Mouse (Mus musculus): ENCODE results near the gene Meis2. TPM values are rescaled to one million over a fixed set of nuclear protein-coding genes. Genes with fewer than 3 reads are reported as not detected.

Meis2 gene
- total and polyA plus RNA-seq, 3 experiments = 3.1 to 9.8 TPM; not detected in 1

DNA sequence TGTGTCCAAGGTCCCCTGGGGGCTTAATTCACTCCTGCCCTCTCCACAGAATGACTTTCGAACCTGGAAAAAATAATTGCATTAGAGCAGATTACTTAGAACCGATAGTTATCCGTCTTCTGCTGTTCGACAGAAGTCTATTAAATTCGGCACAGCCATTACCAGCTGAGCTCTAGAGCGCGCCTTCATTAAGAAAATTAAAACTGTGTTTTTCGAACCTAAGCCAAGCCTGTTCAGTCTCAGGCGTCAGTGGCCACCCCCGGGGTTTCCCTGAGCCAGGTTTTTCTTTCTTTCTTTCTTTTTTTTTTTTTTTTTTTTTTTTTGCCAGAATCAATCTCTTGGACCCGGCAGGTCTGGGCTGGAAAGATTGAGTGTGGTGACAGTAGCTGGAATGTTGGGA is 213.5 kb downstream of the Meis2 start:
- Histone ChIP-seq H3K9me3 (replicated peaks; ENCODE audit: insufficient read depth, low read length) (no peaks in the 10 kb centered on the region), H3K79me2 (ENCODE audit: control insufficient read depth, insufficient read depth, low read length, poor library complexity) (no peaks in the 10 kb centered on the region), H3K9ac (ENCODE audit: control insufficient read depth, low read depth, low read length, poor library complexity, severe bottlenecking) (no peak overlapping the region), H3K4me3 (ENCODE audit: control insufficient read depth in 1 of 2, insufficient read depth in 1 of 2, low read depth in 2 of 2, low read length in 2 of 2) (no peak overlapping the region), H3K36me3 (ENCODE audit: control insufficient read depth in 1 of 2, insufficient read depth in 2 of 2, low read length in 2 of 2) (peaks cover 0 to 4% of the 10 kb centered on the region in 2 experiments; a peak in 1 of 4 replicates), H3K27me3 (ENCODE audit: control insufficient read depth in 1 of 2, insufficient read depth in 2 of 2, low read length in 2 of 2) (no peaks in the 10 kb centered on the region), H3K27ac (ENCODE audit: control insufficient read depth, low read depth, low read length) (no peak overlapping the region), H3K4me1 (ENCODE audit: control insufficient read depth in 1 of 2, insufficient read depth in 2 of 2, low read length in 2 of 2) (0 out of 4 replicates have a peak, but pooled peaks cover 0 to 3% of the 10 kb centered on the region in 2 experiments)
- no peak for TF ChIP-seq SMC3 (IDR thresholded peaks at IDR 0.05; ENCODE audit: low read depth, low read length)
- no peak for TF ChIP-seq MXI1 (IDR thresholded peaks at IDR 0.05; ENCODE audit: low read depth, low read length)
- no peak for TF ChIP-seq GATA1 (IDR thresholded peaks at IDR 0.05; ENCODE audit: low read depth, low read length)
- TF ChIP-seq ZKSCAN1 (IDR thresholded peaks at IDR 0.05; ENCODE audit: low read depth, low read length) = no peak
- no peak for TF ChIP-seq RCOR1 (IDR thresholded peaks at IDR 0.05; ENCODE audit: low read depth, low read length)
- no peak for TF ChIP-seq HCFC1 (IDR thresholded peaks at IDR 0.05; ENCODE audit: low read depth, low read length)
- TF ChIP-seq NRF1 (IDR thresholded peaks at IDR 0.05; ENCODE audit: insufficient read depth, low read depth, low read length, poor library complexity, severe bottlenecking) = no peak
- no peak for TF ChIP-seq CHD1 (IDR thresholded peaks at IDR 0.05; ENCODE audit: low read depth, low read length)
- no peak for TF ChIP-seq USF2 (IDR thresholded peaks at IDR 0.05; ENCODE audit: borderline replicate concordance in 1 of 2, insufficient read depth in 1 of 2, low read depth in 1 of 2, low read length in 2 of 2)
- no peak for TF ChIP-seq TCF12 (IDR thresholded peaks at IDR 0.05; ENCODE audit: low read depth, low read length)
- TF ChIP-seq CHD2 (IDR thresholded peaks at IDR 0.05; ENCODE audit: low read length) = no peak
- TF ChIP-seq JUND (IDR thresholded peaks at IDR 0.05; ENCODE audit: low read depth, low read length) = no peak
- no peak for TF ChIP-seq TAL1 (IDR thresholded peaks at IDR 0.05; ENCODE audit: low read length)
- no peak for DNase-seq (ENCODE audit: low read depth, low spot score)

DNA sequence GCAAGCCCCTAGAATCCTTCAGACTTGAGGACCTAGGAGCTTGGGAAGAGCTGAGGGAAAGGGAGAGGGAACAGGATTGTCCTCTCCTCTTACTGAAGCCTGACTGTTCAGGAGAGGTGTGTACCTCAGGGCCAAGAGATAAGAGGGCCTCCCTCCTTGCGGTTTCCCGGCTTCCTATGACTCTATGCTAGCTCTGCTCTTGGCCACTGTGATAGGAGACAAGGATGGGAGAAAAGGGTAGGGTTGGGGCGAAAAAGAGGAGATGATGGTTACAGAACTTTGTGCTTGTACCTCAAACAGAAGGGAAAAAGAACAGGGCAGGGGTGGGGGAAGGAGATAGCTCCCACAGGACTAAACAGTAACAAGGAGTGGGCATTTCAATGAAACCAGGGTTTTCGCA is 214.7 kb downstream of the Meis2 start:
- H3K27ac ChIP-seq (ENCODE audit: control insufficient read depth, low read depth, low read length) = no peak overlapping the region
- no peaks in the 10 kb centered on the region for H3K9me3 ChIP-seq (replicated peaks; ENCODE audit: insufficient read depth, low read length)
- H3K36me3 ChIP-seq (ENCODE audit: control insufficient read depth in 1 of 2, insufficient read depth in 2 of 2, low read length in 2 of 2) = peaks cover 0 to 4% of the 10 kb centered on the region in 2 experiments; a peak in 1 of 4 replicates
- peak; percentile 28 for DNase-seq (ENCODE audit: low read depth, low spot score)
- H3K27me3 ChIP-seq (ENCODE audit: control insufficient read depth in 1 of 2, insufficient read depth in 2 of 2, low read length in 2 of 2) = no peaks in the 10 kb centered on the region
- 0 out of 4 replicates have a peak, but pooled peaks cover 0 to 3% of the 10 kb centered on the region in 2 experiments for H3K4me1 ChIP-seq (ENCODE audit: control insufficient read depth in 1 of 2, insufficient read depth in 2 of 2, low read length in 2 of 2)
- H3K9ac ChIP-seq (ENCODE audit: control insufficient read depth, low read depth, low read length, poor library complexity, severe bottlenecking) = no peak overlapping the region
- H3K79me2 ChIP-seq (ENCODE audit: control insufficient read depth, insufficient read depth, low read length, poor library complexity) = no peaks in the 10 kb centered on the region
- TF ChIP-seq GATA1 (IDR thresholded peaks at IDR 0.05; ENCODE audit: low read depth, low read length) (0 out of 2 replicates have a peak, but pooled peaks have one; percentile 22), SIN3A (IDR thresholded peaks at IDR 0.05; ENCODE audit: low read length) (no peak), MAZ (IDR thresholded peaks at IDR 0.05; ENCODE audit: low read depth, low read length) (no peak), MEF2A (IDR thresholded peaks at IDR 0.05; ENCODE audit: extremely low read depth, insufficient replicate concordance, low read depth, low read length, poor library complexity, severe bottlenecking) (no peak), ETS1 (IDR thresholded peaks at IDR 0.05; ENCODE audit: low read depth, low read length) (no peak), UBTF (IDR thresholded peaks at IDR 0.05; ENCODE audit: borderline replicate concordance, insufficient read depth, low read depth, low read length) (no peak), E2F4 (IDR thresholded peaks at IDR 0.05; ENCODE audit: borderline replicate concordance, low read depth, low read length) (no peak), ELF1 (IDR thresholded peaks at IDR 0.05; ENCODE audit: low read depth, low read length) (no peak), MAFK (IDR thresholded peaks at IDR 0.05; ENCODE audit: borderline replicate concordance, low read depth, low read length) (no peak), MXI1 (IDR thresholded peaks at IDR 0.05; ENCODE audit: low read depth, low read length) (no peak), TBP (IDR thresholded peaks at IDR 0.05; ENCODE audit: low read depth, low read length) (no peak), MAX (IDR thresholded peaks at IDR 0.05; ENCODE audit: low read length) (no peak), MYB (IDR thresholded peaks at IDR 0.05; ENCODE audit: low read depth, low read length) (no peak), BHLHE40 (IDR thresholded peaks at IDR 0.05; ENCODE audit: borderline replicate concordance, low read depth, low read length) (no peak), NRF1 (IDR thresholded peaks at IDR 0.05; ENCODE audit: insufficient read depth, low read depth, low read length, poor library complexity, severe bottlenecking) (no peak), HCFC1 (IDR thresholded peaks at IDR 0.05; ENCODE audit: low read depth, low read length) (no peak), EP300 (IDR thresholded peaks at IDR 0.05; ENCODE audit: low read depth in 1 of 2, low read length in 2 of 2) (0 out of 4 replicates have a peak, but pooled peaks of 1 of the 2 experiments have one; percentile 12)
- no peak overlapping the region for H3K4me3 ChIP-seq (ENCODE audit: control insufficient read depth in 1 of 2, insufficient read depth in 1 of 2, low read depth in 2 of 2, low read length in 2 of 2)

All from MEL (cell line).